Mouse (Mus musculus): Measurements from ENCODE around the gene Wfs1. TPM values are rescaled to one million over a fixed set of nuclear protein-coding genes. Genes with fewer than 3 reads are reported as not detected.

The Wfs1 gene
- polyA plus RNA-seq, 1 experiment = 83.4 TPM

DNA sequence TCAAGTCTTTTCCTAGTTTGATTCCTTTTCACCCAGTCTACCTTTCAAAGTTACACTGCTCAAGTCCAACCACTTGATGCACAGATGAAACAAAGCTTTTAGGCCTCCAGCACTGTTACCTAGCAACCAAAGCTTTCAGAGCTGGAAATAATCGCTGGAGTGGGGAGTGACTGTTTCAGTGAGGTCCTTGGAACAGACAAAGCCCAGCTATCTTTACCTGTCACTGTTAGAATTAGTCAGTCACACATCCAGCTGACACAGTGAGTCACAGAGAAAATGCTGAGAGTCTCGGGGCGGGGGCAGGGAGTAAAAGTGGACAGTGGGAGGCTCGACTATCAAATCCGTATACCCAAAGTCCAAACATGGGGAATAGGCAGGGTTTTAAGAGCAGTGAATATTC, 28.5 kb downstream of the Wfs1 start:
- no peaks in the 10 kb centered on the region for H3K79me2 ChIP-seq (ENCODE audit: control insufficient read depth, insufficient read depth)
- TF ChIP-seq TCF12 (IDR thresholded peaks at IDR 0.05; ENCODE audit: insufficient read depth, poor library complexity, severe bottlenecking) (no peak), SRF (IDR thresholded peaks at IDR 0.05; ENCODE audit: control insufficient read depth, insufficient read length, low read depth) (no peak), E2F4 (IDR thresholded peaks at IDR 0.05; ENCODE audit: insufficient read depth) (no peak)
- H3K4me2 ChIP-seq (ENCODE audit: low read depth) = no peak overlapping the region

DNA sequence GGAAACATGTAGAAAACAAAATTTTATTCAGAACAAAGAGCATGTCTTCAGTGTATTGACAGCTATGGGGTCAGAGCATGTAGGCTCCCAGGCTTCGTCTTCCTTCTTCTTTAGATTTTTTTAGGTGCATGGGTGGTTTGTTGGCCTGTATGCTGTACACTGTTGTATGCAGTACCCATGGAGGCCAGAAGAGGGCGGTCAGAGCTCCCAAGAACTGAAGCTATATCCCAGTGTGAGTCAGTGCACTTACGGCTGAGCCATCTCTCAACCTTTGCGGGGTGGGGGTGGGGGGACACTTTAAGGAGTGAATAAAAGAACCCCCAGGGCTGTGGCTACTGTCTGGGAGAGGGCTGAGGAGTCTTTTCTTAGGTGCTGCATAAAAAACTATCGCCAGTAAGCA, 30.2 kb downstream of the Wfs1 start:
- no peaks in the 10 kb centered on the region for H3K79me2 ChIP-seq (ENCODE audit: control insufficient read depth, insufficient read depth)

More for the DNA sequence above, 28.5 kb downstream of the Wfs1 start:
- H3ac ChIP-seq (ENCODE audit: control insufficient read depth, insufficient read length) = no peak overlapping the region
- no peak overlapping the region for H3K4me3 ChIP-seq
- H3K27me3 ChIP-seq (ENCODE audit: control insufficient read depth, insufficient read depth, insufficient read length) = no peaks in the 10 kb centered on the region
- H3K36me3 ChIP-seq (ENCODE audit: control insufficient read depth, insufficient read depth) = no peaks in the 10 kb centered on the region

DNA sequence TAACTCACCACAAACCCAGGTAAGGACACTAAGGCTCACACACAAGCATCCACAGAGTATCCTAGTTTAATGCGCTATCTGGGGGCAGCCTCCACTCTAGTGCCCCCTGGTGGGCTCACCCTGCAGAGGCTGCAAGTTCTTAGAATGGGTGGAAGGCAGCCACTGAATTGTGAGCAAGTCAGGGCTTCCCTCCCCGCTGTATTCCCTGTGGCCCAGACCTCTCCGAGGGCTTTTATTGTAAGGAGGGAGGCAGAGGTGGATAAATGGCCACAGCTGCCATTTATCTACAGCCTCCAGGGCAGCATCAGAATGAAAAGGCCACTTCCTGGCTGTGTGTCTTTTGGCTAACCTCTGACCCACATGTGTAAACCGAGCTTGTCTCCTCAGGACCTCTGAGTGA, 33.6 kb downstream of the Wfs1 start:
- no peaks in the 10 kb centered on the region for H3K79me2 ChIP-seq (ENCODE audit: control insufficient read depth, insufficient read depth)
- TF ChIP-seq MYOD1 (IDR thresholded peaks at IDR 0.05; ENCODE audit: control insufficient read depth in 1 of 3, insufficient read length in 2 of 3, low read depth in 2 of 3) (peak in 2 of 3 experiments; percentile 17 to 53), POLR2A (IDR thresholded peaks at IDR 0.05; ENCODE audit: insufficient read length, low read depth) (no peak)
- H3ac ChIP-seq (ENCODE audit: control insufficient read depth, insufficient read length) = no peak overlapping the region
- H3K4me2 ChIP-seq (ENCODE audit: low read depth) = no peak overlapping the region
- no peaks in the 10 kb centered on the region for H3K27me3 ChIP-seq (ENCODE audit: control insufficient read depth, insufficient read depth, insufficient read length)
- no peaks in the 10 kb centered on the region for H3K36me3 ChIP-seq (ENCODE audit: control insufficient read depth, insufficient read depth)
- H3K4me3 ChIP-seq = no peak overlapping the region

More for the DNA sequence above, 30.2 kb downstream of the Wfs1 start:
- Histone ChIP-seq H3K4me3 (no peak overlapping the region), H3K27me3 (ENCODE audit: control insufficient read depth, insufficient read depth, insufficient read length) (no peaks in the 10 kb centered on the region), H3ac (ENCODE audit: control insufficient read depth, insufficient read length) (no peak overlapping the region), H3K4me2 (ENCODE audit: low read depth) (no peak overlapping the region), H3K36me3 (ENCODE audit: control insufficient read depth, insufficient read depth) (no peaks in the 10 kb centered on the region)
- no peak for TF ChIP-seq TCF12 (IDR thresholded peaks at IDR 0.05; ENCODE audit: insufficient read depth, poor library complexity, severe bottlenecking)
- no peak for TF ChIP-seq SRF (IDR thresholded peaks at IDR 0.05; ENCODE audit: control insufficient read depth, insufficient read length, low read depth)
- TF ChIP-seq POLR2AphosphoS2 (IDR thresholded peaks at IDR 0.05; ENCODE audit: insufficient read length, low read depth) = no peak
- TF ChIP-seq MYOG (IDR thresholded peaks at IDR 0.05; ENCODE audit: control insufficient read depth in 1 of 3, insufficient read depth in 1 of 3, insufficient read length in 2 of 3, low read depth in 2 of 3) = no peak
- TF ChIP-seq REST (IDR thresholded peaks at IDR 0.05; ENCODE audit: insufficient read depth, insufficient read length) = no peak
- TF ChIP-seq E2F4 (IDR thresholded peaks at IDR 0.05; ENCODE audit: insufficient read depth) = no peak
- TF ChIP-seq USF1 (IDR thresholded peaks at IDR 0.05; ENCODE audit: low read depth) = no peak
- TF ChIP-seq TCF3 (IDR thresholded peaks at IDR 0.05; ENCODE audit: insufficient read length, low read depth) = no peak
- no peak for TF ChIP-seq POLR2A (IDR thresholded peaks at IDR 0.05; ENCODE audit: insufficient read length, low read depth)
- no peak for TF ChIP-seq CEBPB (IDR thresholded peaks at IDR 0.05; ENCODE audit: insufficient read depth, poor library complexity, severe bottlenecking)
- no peak for TF ChIP-seq MAX (IDR thresholded peaks at IDR 0.05; ENCODE audit: low read depth)

DNA sequence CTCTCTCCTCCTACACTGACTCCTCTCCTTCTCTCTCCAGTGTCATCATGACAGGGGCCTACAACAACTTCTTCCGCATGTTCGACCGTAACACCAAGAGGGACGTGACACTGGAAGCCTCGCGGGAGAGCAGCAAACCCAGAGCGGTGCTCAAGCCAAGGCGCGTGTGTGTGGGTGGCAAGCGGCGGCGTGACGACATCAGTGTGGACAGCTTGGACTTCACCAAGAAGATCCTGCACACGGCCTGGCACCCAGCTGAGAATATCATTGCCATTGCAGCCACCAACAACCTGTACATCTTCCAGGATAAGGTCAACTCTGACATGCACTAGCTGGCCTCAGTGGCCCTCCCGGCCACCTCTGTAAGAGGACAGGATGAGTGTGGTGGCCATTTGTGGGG, 36.7 kb downstream of the Wfs1 start:
- peaks cover 5% of the 10 kb centered on the region for H3K27me3 ChIP-seq (ENCODE audit: control insufficient read depth, insufficient read depth, insufficient read length)
- H3K4me2 ChIP-seq (ENCODE audit: low read depth) = no peak overlapping the region
- H3K4me3 ChIP-seq = no peak overlapping the region
- no peak for TF ChIP-seq REST (IDR thresholded peaks at IDR 0.05; ENCODE audit: insufficient read depth, insufficient read length)
- TF ChIP-seq E2F4 (IDR thresholded peaks at IDR 0.05; ENCODE audit: insufficient read depth) = no peak
- TF ChIP-seq POLR2AphosphoS2 (IDR thresholded peaks at IDR 0.05; ENCODE audit: insufficient read length, low read depth) = no peak
- no peak for TF ChIP-seq USF1 (IDR thresholded peaks at IDR 0.05; ENCODE audit: low read depth)
- TF ChIP-seq SRF (IDR thresholded peaks at IDR 0.05; ENCODE audit: control insufficient read depth, insufficient read length, low read depth) = no peak
- TF ChIP-seq CEBPB (IDR thresholded peaks at IDR 0.05; ENCODE audit: insufficient read depth, poor library complexity, severe bottlenecking) = no peak
- no peak for TF ChIP-seq MYOD1 (IDR thresholded peaks at IDR 0.05; ENCODE audit: control insufficient read depth in 1 of 3, insufficient read length in 2 of 3, low read depth in 2 of 3)
- no peak for TF ChIP-seq TCF3 (IDR thresholded peaks at IDR 0.05; ENCODE audit: insufficient read length, low read depth)
- TF ChIP-seq TCF12 (IDR thresholded peaks at IDR 0.05; ENCODE audit: insufficient read depth, poor library complexity, severe bottlenecking) = no peak
- TF ChIP-seq POLR2A (IDR thresholded peaks at IDR 0.05; ENCODE audit: insufficient read length, low read depth) = no peak
- no peak for TF ChIP-seq MYOG (IDR thresholded peaks at IDR 0.05; ENCODE audit: control insufficient read depth in 1 of 3, insufficient read depth in 1 of 3, insufficient read length in 2 of 3, low read depth in 2 of 3)
- TF ChIP-seq MAX (IDR thresholded peaks at IDR 0.05; ENCODE audit: low read depth) = no peak
- H3K36me3 ChIP-seq (ENCODE audit: control insufficient read depth, insufficient read depth) = no peaks in the 10 kb centered on the region
- no peaks in the 10 kb centered on the region for H3K79me2 ChIP-seq (ENCODE audit: control insufficient read depth, insufficient read depth)
- no peak overlapping the region for H3ac ChIP-seq (ENCODE audit: control insufficient read depth, insufficient read length)

GRCm38 (mm10) chr5:36950871-36951270, 38.1 kb downstream of the Wfs1 start:
- Histone ChIP-seq H3K36me3 (ENCODE audit: control insufficient read depth, insufficient read depth) (no peaks in the 10 kb centered on the region), H3K79me2 (ENCODE audit: control insufficient read depth, insufficient read depth) (no peaks in the 10 kb centered on the region), H3K27me3 (ENCODE audit: control insufficient read depth, insufficient read depth, insufficient read length) (peaks cover 5% of the 10 kb centered on the region), H3K4me2 (ENCODE audit: low read depth) (no peak overlapping the region), H3K4me3 (no peak overlapping the region), H3ac (ENCODE audit: control insufficient read depth, insufficient read length) (no peak overlapping the region)
- TF ChIP-seq SRF (IDR thresholded peaks at IDR 0.05; ENCODE audit: control insufficient read depth, insufficient read length, low read depth) (no peak), E2F4 (IDR thresholded peaks at IDR 0.05; ENCODE audit: insufficient read depth) (no peak), MYOD1 (IDR thresholded peaks at IDR 0.05; ENCODE audit: control insufficient read depth in 1 of 3, insufficient read length in 2 of 3, low read depth in 2 of 3) (no peak), MAX (IDR thresholded peaks at IDR 0.05; ENCODE audit: low read depth) (no peak), TCF12 (IDR thresholded peaks at IDR 0.05; ENCODE audit: insufficient read depth, poor library complexity, severe bottlenecking) (no peak), CEBPB (IDR thresholded peaks at IDR 0.05; ENCODE audit: insufficient read depth, poor library complexity, severe bottlenecking) (no peak), USF1 (IDR thresholded peaks at IDR 0.05; ENCODE audit: low read depth) (no peak)

All from myocyte (in vitro differentiated cells).